Mouse (Mus musculus) CH12.LX (cell line): ENCODE data around the gene Fam92b. TPM values are rescaled to one million over a fixed set of nuclear protein-coding genes. Genes with fewer than 3 reads are reported as not detected.

Experiments
- DNase-seq: peaks from one replicate; pipeline ENCODE4 v3.0.0-alpha.2; 2013; ENCODE audit errors: extremely low read depth
- H3K27ac ChIP-seq: 2 replicates; pipeline ENCODE4 v1.5.1; 2012; ENCODE audit warnings: low read depth, mild to moderate bottlenecking, control low read depth, moderate library complexity; ENCODE audit not compliant: insufficient read depth
- H3K27me3 ChIP-seq: replicated peaks from 2 replicates; pipeline ENCODE3; 2012; ENCODE audit warnings: inconsistent platforms
- H3K36me3 ChIP-seq, 2 experiments: replicated peaks in 1 of 2; 2 replicates each; pipeline versions ENCODE3 to v1.6.1; 2012; ENCODE audit warnings: inconsistent platforms in 1 of 2, low read length in 1 of 2, mild to moderate bottlenecking in 1 of 2, mixed read lengths in 1 of 2, moderate library complexity in 1 of 2; ENCODE audit not compliant: control insufficient read depth in 1 of 2, insufficient read depth in 1 of 2
- H3K4me1 ChIP-seq, 2 experiments: 2 replicates each; pipeline ENCODE4 v1.6.1; 2012; ENCODE audit warnings: inconsistent platforms in 1 of 2, moderate library complexity in 1 of 2; ENCODE audit not compliant: insufficient read depth in 2 of 2, control insufficient read depth in 1 of 2
- H3K4me2 ChIP-seq: 2 replicates; pipeline ENCODE4 v1.6.1; 2012; ENCODE audit warnings: low read depth, mild to moderate bottlenecking, control low read depth; ENCODE audit not compliant: poor library complexity, insufficient read depth, severe bottlenecking
- H3K4me3 ChIP-seq, 3 experiments: fragments of 150-350 bp in 1 of 3; sonication (generic) in 1 of 3; replicated peaks in 1 of 3; 2 replicates each; pipeline versions ENCODE3 to v1.5.1; 2011 to 2012; ENCODE audit warnings: low read depth in 2 of 3, low read length in 2 of 3, mild to moderate bottlenecking in 2 of 3, moderate library complexity in 2 of 3, control low read depth in 1 of 3, improper control_type of control experiment in 1 of 3, inconsistent platforms in 1 of 3, mixed read lengths in 1 of 3; ENCODE audit not compliant: poor library complexity in 1 of 3
- H3K79me2 ChIP-seq: replicated peaks from 2 replicates; pipeline ENCODE4 v1.6.1; 2012; ENCODE audit warnings: mild to moderate bottlenecking, moderate library complexity; ENCODE audit not compliant: control insufficient read depth, poor library complexity, insufficient read depth, severe bottlenecking; ENCODE audit errors: extremely low read depth
- H3K9ac ChIP-seq: 2 replicates; pipeline ENCODE4 v1.6.1; 2012; ENCODE audit warnings: low read depth, mild to moderate bottlenecking, control low read depth, moderate library complexity; ENCODE audit not compliant: insufficient read depth
- H3K9me3 ChIP-seq: replicated peaks from 2 replicates; pipeline ENCODE3; 2012; ENCODE audit warnings: low read length, inconsistent platforms, mixed read lengths
- HCFC1 ChIP-seq: IDR thresholded peaks from 2 replicates; pipeline ENCODE4 v1.6.1; 2012; ENCODE audit warnings: low read depth, mild to moderate bottlenecking, inconsistent platforms, low read length, improper control_type of control experiment
- IRF4 ChIP-seq: IDR thresholded peaks from 2 replicates; pipeline ENCODE4 v1.6.1; 2014; ENCODE audit warnings: low read depth, mild to moderate bottlenecking, inconsistent platforms, low read length, improper control_type of control experiment
- JUN ChIP-seq: IDR thresholded peaks from 2 replicates; pipeline ENCODE4 v1.6.1; 2011; ENCODE audit warnings: low read depth, mild to moderate bottlenecking, low read length, improper control_type of control experiment, moderate library complexity; ENCODE audit not compliant: insufficient read depth
- MAX ChIP-seq: IDR thresholded peaks from 2 replicates; pipeline ENCODE4 v1.6.1; 2011; ENCODE audit warnings: low read length, improper control_type of control experiment
- MEF2A ChIP-seq: IDR thresholded peaks from 2 replicates; pipeline ENCODE4 v1.6.1; 2014; ENCODE audit warnings: low read depth, mild to moderate bottlenecking, inconsistent platforms, low read length, improper control_type of control experiment, borderline replicate concordance
- MXI1 ChIP-seq: IDR thresholded peaks from 2 replicates; pipeline ENCODE4 v1.6.1; 2011; ENCODE audit warnings: mild to moderate bottlenecking, low read depth, low read length, improper control_type of control experiment
- SIN3A ChIP-seq: IDR thresholded peaks from 2 replicates; pipeline ENCODE4 v1.6.1; 2012; ENCODE audit warnings: low read length, improper control_type of control experiment, inconsistent platforms
- TCF12 ChIP-seq: IDR thresholded peaks from 2 replicates; pipeline ENCODE4 v1.6.1; 2014; ENCODE audit warnings: low read depth, mild to moderate bottlenecking, inconsistent platforms, low read length, improper control_type of control experiment
- UBTF ChIP-seq: IDR thresholded peaks from 2 replicates; pipeline ENCODE4 v1.6.1; 2012; ENCODE audit warnings: low read depth, mild to moderate bottlenecking, inconsistent platforms, low read length, improper control_type of control experiment, moderate library complexity
- USF1 ChIP-seq: IDR thresholded peaks from 2 replicates; pipeline ENCODE4 v1.6.1; 2014; ENCODE audit warnings: low read depth, mild to moderate bottlenecking, inconsistent platforms, low read length, improper control_type of control experiment
- ZKSCAN1 ChIP-seq: IDR thresholded peaks from 2 replicates; pipeline ENCODE4 v1.6.1; 2012; ENCODE audit warnings: low read depth, inconsistent platforms, low read length, improper control_type of control experiment, borderline replicate concordance
- ZNF384 ChIP-seq: IDR thresholded peaks from 2 replicates; pipeline ENCODE4 v1.6.1; 2012; ENCODE audit warnings: low read depth, low read length, improper control_type of control experiment, inconsistent platforms
- dilution Hi-C: fragments of 300-500 bp; cut with MboI; formaldehyde crosslinking; loops from 2 replicates; pipeline ENCODE4 v1.14.3; 2020; ENCODE audit warnings: low sequenced_read_pairs; ENCODE audit not compliant: extremely low pct_unique_long_range_greater_than_20kb, extremely low pct_ligation_motif_present
- in situ Hi-C: fragments of 300-500 bp; cut with MboI; formaldehyde crosslinking; loops from 3 replicates; pipeline ENCODE4 v1.14.3; 2019; ENCODE audit warnings: low sequenced_read_pairs, low pct_ligation_motif_present, low pct_unique_long_range_greater_than_20kb, mixed read lengths
- polyA plus RNA-seq: library from polyadenylated mRNA; unstranded; fragments of >175 nt; gene quantifications from 2 replicates; pipeline ENCODE4 v1.2.1, GENCODE M21; 2012; ENCODE audit warnings: low read depth; ENCODE audit not compliant: insufficient read length
- total RNA-seq, 2 experiments: library from RNA; depleted of rRNA; stranded (reverse); fragments of 300-350 nt in 1 of 2; fragments of >200 nt in 1 of 2; gene quantifications; 2 replicates each; pipeline ENCODE4 v1.2.3; 2012 to 2014

The Fam92b gene
- total and polyA plus RNA-seq, 3 experiments, result not detected

- TF ChIP-seq ZKSCAN1 (no peak), SIN3A (no peak), JUN (no peak), UBTF (no peak), ZNF384 (no peak), HCFC1 (no peak), USF1 (no peak), IRF4 (no peak)
- TF ChIP-seq, all 38 proteins: peak for 0
- in situ Hi-C loops, result loop anchor here (5.0 kb wide), 1 partner anchor 62 kb away; no protein-coding TSS in a partner anchor
Measured at GRCm38 (mm10) chr8:120215416-120216141, 38.3 kb upstream of the Fam92b start.

GRCm38 (mm10) chr8:120213939-120214338 is 36.7 kb upstream of the Fam92b start:
- H3K27me3 ChIP-seq, result peaks cover 4% of the 10 kb centered on the region
- no peaks in the 10 kb centered on the region for H3K36me3 ChIP-seq
- in situ Hi-C loops, result no loop called here
- no peak overlapping the region for H3K27ac ChIP-seq
- DNase-seq, result no peak
- dilution Hi-C loops, result no loop called here
- no peak overlapping the region for H3K9ac ChIP-seq
- TF ChIP-seq MEF2A, result peak; percentile 79; the same call in 1 of the 2 replicates
- TF ChIP-seq USF1, result peak; percentile 44
- 0 out of 2 replicates have a peak, but pooled peaks have one; percentile 24 for TF ChIP-seq MXI1
- peak; percentile 71; the same call in 1 of the 2 replicates for TF ChIP-seq MAX
- peak; percentile 79 for TF ChIP-seq TCF12
- no peak for TF ChIP-seq HCFC1
- H3K4me1 ChIP-seq, result peaks cover 33 to 73% of the 10 kb centered on the region in 2 experiments
- no peaks in the 10 kb centered on the region for H3K79me2 ChIP-seq
- H3K9me3 ChIP-seq, result peaks cover 3% of the 10 kb centered on the region
- H3K4me2 ChIP-seq, result 0 out of 2 replicates have a peak overlapping the region, but pooled peaks have one; percentile 7
- no peak overlapping the region for H3K4me3 ChIP-seq

More at GRCm38 (mm10) chr8:120215416-120216141, 38.3 kb upstream of the Fam92b start:
- peaks cover 33 to 71% of the 10 kb centered on the region in 2 experiments for H3K4me1 ChIP-seq
- H3K36me3 ChIP-seq, result no peaks in the 10 kb centered on the region
- H3K4me2 ChIP-seq, result no peak overlapping the region
- H3K4me3 ChIP-seq, result no peak overlapping the region
- H3K27ac ChIP-seq, result no peak overlapping the region
- peaks cover 3% of the 10 kb centered on the region for H3K9me3 ChIP-seq
- H3K27me3 ChIP-seq, result peaks cover 2% of the 10 kb centered on the region
- H3K9ac ChIP-seq, result no peak overlapping the region
- DNase-seq, result peak; percentile 27
- no peaks in the 10 kb centered on the region for H3K79me2 ChIP-seq
- dilution Hi-C loops, result no loop called here
